Mouse (Mus musculus): ENCODE data around the gene Dynlrb1.
A peak's percentile ranks its signal among the peaks of the same experiment; 100 is the strongest.

Gene Dynlrb1

GRCm38 (mm10) chr2:155236362-155236992, at the start of gene Dynlrb1:
Gene Dynlrb1 (plus strand): TSS chr2:155236533.
- peak; percentile 99 to 100 for DNase-seq

GRCm38 (mm10) chr2:155207419-155207818, 28.9 kb upstream of the Dynlrb1 start:
- DNase-seq = peak; percentile 16 to 43

GRCm38 (mm10) chr2:155223145-155223544, 13.2 kb upstream of the Dynlrb1 start:
- DNase-seq = no peak

GRCm38 (mm10) chr2:155224721-155225120, 11.6 kb upstream of the Dynlrb1 start:
- no peak for DNase-seq

- DNase-seq = no peak
Observed at GRCm38 (mm10) chr2:155235746-155236361, 479 bp upstream of the Dynlrb1 start.

- no peak for DNase-seq
Observed at GRCm38 (mm10) chr2:155237276-155237675, 943 bp downstream of the Dynlrb1 start.

- DNase-seq = peak; percentile 39 to 63
Observed at GRCm38 (mm10) chr2:155240915-155241314, 4.6 kb downstream of the Dynlrb1 start.

- DNase-seq = no peak
Observed at GRCm38 (mm10) chr2:155242296-155242855, 6.0 kb downstream of the Dynlrb1 start.

GRCm38 (mm10) chr2:155246231-155246630, 9.9 kb downstream of the Dynlrb1 start:
- no peak for DNase-seq

- no peak for DNase-seq
Observed at GRCm38 (mm10) chr2:155248206-155248605, 11.9 kb downstream of the Dynlrb1 start.

GRCm38 (mm10) chr2:155248718-155249117, 12.4 kb downstream of the Dynlrb1 start:
- no peak for DNase-seq

GRCm38 (mm10) chr2:155249588-155249987, 13.3 kb downstream of the Dynlrb1 start:
- no peak for DNase-seq

GRCm38 (mm10) chr2:155265526-155265925, 29.2 kb downstream of the Dynlrb1 start:
- no peak for DNase-seq

GRCm38 (mm10) chr2:155266896-155267295, 30.6 kb downstream of the Dynlrb1 start:
- peak; percentile 68 to 69 for DNase-seq

- DNase-seq = peak in 1 of 2 experiments; percentile 41
Observed at GRCm38 (mm10) chr2:155271957-155272356, 35.6 kb downstream of the Dynlrb1 start.

GRCm38 (mm10) chr2:155272396-155273170, 36.2 kb downstream of the Dynlrb1 start:
- no peak for DNase-seq

GRCm38 (mm10) chr2:155273603-155274002, 37.3 kb downstream of the Dynlrb1 start:
- DNase-seq = peak in 1 of 2 experiments; percentile 29

- peak; percentile 98 for DNase-seq
Observed at GRCm38 (mm10) chr2:155276195-155276594, 39.9 kb downstream of the Dynlrb1 start, which contains the start of gene Map1lc3a. Gene Map1lc3a (plus strand): TSS chr2:155276297.

- peak; percentile 66 to 80 for DNase-seq
Observed at GRCm38 (mm10) chr2:155276621-155277175, 40.4 kb downstream of the Dynlrb1 start.

- no peak for DNase-seq
Observed at GRCm38 (mm10) chr2:155277721-155278120, 41.4 kb downstream of the Dynlrb1 start.

- peak in 1 of 2 experiments; percentile 17 for DNase-seq
Observed at GRCm38 (mm10) chr2:155278361-155278760, 42.0 kb downstream of the Dynlrb1 start.

- no peak for DNase-seq
Observed at GRCm38 (mm10) chr2:155279163-155279562, 42.8 kb downstream of the Dynlrb1 start.

GRCm38 (mm10) chr2:155280116-155280515, 43.8 kb downstream of the Dynlrb1 start:
- DNase-seq = no peak
